Mouse (Mus musculus): ENCODE measurements at regions not wholly inside any gene's neighbourhood (a gene's known extent, or its start where the extent isn't known, plus 50 kb on each side); places are given as distances from the start of the nearest gene placed in this dataset.

GRCm38 (mm10) chr6:6434261-6434802, 144.1 kb downstream of the Sem1 start:
- Histone ChIP-seq H3K9me3 (replicated peaks; ENCODE audit: insufficient read depth, low read length) (no peaks in the 10 kb centered on the region), H3K27me3 (ENCODE audit: control insufficient read depth in 1 of 2, insufficient read depth in 2 of 2, low read length in 2 of 2) (no peaks in the 10 kb centered on the region; a peak in 1 of 4 replicates), H3K27ac (ENCODE audit: control insufficient read depth, low read depth, low read length) (no peak overlapping the region), H3K4me1 (ENCODE audit: control insufficient read depth in 1 of 2, insufficient read depth in 2 of 2, low read length in 2 of 2) (no peaks in the 10 kb centered on the region), H3K79me2 (ENCODE audit: control insufficient read depth, insufficient read depth, low read length, poor library complexity) (no peaks in the 10 kb centered on the region), H3K36me3 (ENCODE audit: control insufficient read depth in 1 of 2, insufficient read depth in 2 of 2, low read length in 2 of 2) (no peaks in the 10 kb centered on the region), H3K9ac (ENCODE audit: control insufficient read depth, low read depth, low read length, poor library complexity, severe bottlenecking) (no peak overlapping the region), H3K4me3 (ENCODE audit: control insufficient read depth in 1 of 2, insufficient read depth in 1 of 2, low read depth in 2 of 2, low read length in 2 of 2) (no peak overlapping the region)
- TF ChIP-seq EP300 (IDR thresholded peaks at IDR 0.05; ENCODE audit: low read depth in 1 of 2, low read length in 2 of 2) (no peak), HCFC1 (IDR thresholded peaks at IDR 0.05; ENCODE audit: low read depth, low read length) (no peak), ZNF384 (IDR thresholded peaks at IDR 0.05; ENCODE audit: low read depth, low read length) (no peak), MAFK (IDR thresholded peaks at IDR 0.05; ENCODE audit: borderline replicate concordance, low read depth, low read length) (no peak), KAT2A (conservative IDR thresholded peaks at IDR 0.05; ENCODE audit: low read depth, low read length) (no peak), ETS1 (IDR thresholded peaks at IDR 0.05; ENCODE audit: low read depth, low read length) (no peak), NRF1 (IDR thresholded peaks at IDR 0.05; ENCODE audit: insufficient read depth, low read depth, low read length, poor library complexity, severe bottlenecking) (no peak), TBP (IDR thresholded peaks at IDR 0.05; ENCODE audit: low read depth, low read length) (no peak), GATA1 (IDR thresholded peaks at IDR 0.05; ENCODE audit: low read depth, low read length) (no peak), JUND (IDR thresholded peaks at IDR 0.05; ENCODE audit: low read depth, low read length) (no peak), MXI1 (IDR thresholded peaks at IDR 0.05; ENCODE audit: low read depth, low read length) (no peak)
- DNase-seq (ENCODE audit: low read depth, low spot score): no peak

- H3K79me2 ChIP-seq (ENCODE audit: control insufficient read depth, insufficient read depth, low read length, poor library complexity): no peaks in the 10 kb centered on the region
- no peak overlapping the region for H3K27ac ChIP-seq (ENCODE audit: control insufficient read depth, low read depth, low read length)
- H3K4me1 ChIP-seq (ENCODE audit: control insufficient read depth in 1 of 2, insufficient read depth in 2 of 2, low read length in 2 of 2): no peaks in the 10 kb centered on the region
- no peak for DNase-seq (ENCODE audit: low read depth, low spot score)
- TF ChIP-seq UBTF (IDR thresholded peaks at IDR 0.05; ENCODE audit: borderline replicate concordance, insufficient read depth, low read depth, low read length) (no peak), POLR2A (IDR thresholded peaks at IDR 0.05; ENCODE audit: control insufficient read depth in 1 of 2, insufficient read depth in 1 of 2, low read depth in 1 of 2, low read length in 2 of 2, poor library complexity in 1 of 2) (no peak), ZMIZ1 (IDR thresholded peaks at IDR 0.05; ENCODE audit: low read depth, low read length) (no peak), KAT2A (conservative IDR thresholded peaks at IDR 0.05; ENCODE audit: low read depth, low read length) (no peak), ZC3H11A (IDR thresholded peaks at IDR 0.05; ENCODE audit: low read depth, low read length) (no peak), MYB (IDR thresholded peaks at IDR 0.05; ENCODE audit: low read depth, low read length) (no peak), MEF2A (IDR thresholded peaks at IDR 0.05; ENCODE audit: extremely low read depth, insufficient replicate concordance, low read depth, low read length, poor library complexity, severe bottlenecking) (no peak), ETS1 (IDR thresholded peaks at IDR 0.05; ENCODE audit: low read depth, low read length) (no peak), JUND (IDR thresholded peaks at IDR 0.05; ENCODE audit: low read depth, low read length) (no peak), ELF1 (IDR thresholded peaks at IDR 0.05; ENCODE audit: low read depth, low read length) (no peak)
- no peaks in the 10 kb centered on the region; a peak in 1 of 4 replicates for H3K27me3 ChIP-seq (ENCODE audit: control insufficient read depth in 1 of 2, insufficient read depth in 2 of 2, low read length in 2 of 2)
- H3K4me3 ChIP-seq (ENCODE audit: control insufficient read depth in 1 of 2, insufficient read depth in 1 of 2, low read depth in 2 of 2, low read length in 2 of 2): no peak overlapping the region
- no peak overlapping the region for H3K9ac ChIP-seq (ENCODE audit: control insufficient read depth, low read depth, low read length, poor library complexity, severe bottlenecking)
- no peaks in the 10 kb centered on the region for H3K9me3 ChIP-seq (replicated peaks; ENCODE audit: insufficient read depth, low read length)
- no peaks in the 10 kb centered on the region for H3K36me3 ChIP-seq (ENCODE audit: control insufficient read depth in 1 of 2, insufficient read depth in 2 of 2, low read length in 2 of 2)
These were observed 145.3 kb downstream of the Sem1 start for GRCm38 (mm10) chr6:6433179-6433578.

All from MEL (cell line).